Mouse (Mus musculus) ES-E14 (cell line): ENCODE measurements around the gene Cpne4. TPM values are rescaled to one million over a fixed set of nuclear protein-coding genes. Genes with fewer than 3 reads are reported as not detected.

ENCODE experiments used
- DNase-seq: peaks from one replicate; pipeline ENCODE4 v3.0.0-alpha.2; 2013; ENCODE audit warnings: low read depth, low spot score
- H3K27ac ChIP-seq: 2 replicates; pipeline ENCODE4 v1.5.1; 2012; ENCODE audit warnings: low read depth, mild to moderate bottlenecking, low read length, moderate library complexity, mixed read lengths; ENCODE audit not compliant: poor library complexity, insufficient read depth, severe bottlenecking
- H3K36me3 ChIP-seq: 2 replicates; pipeline ENCODE4 v1.6.1; 2012; ENCODE audit warnings: mild to moderate bottlenecking, low read length, moderate library complexity, mixed read lengths; ENCODE audit not compliant: control insufficient read depth, poor library complexity, insufficient read depth, severe bottlenecking
- H3K4me1 ChIP-seq, 2 experiments: fragments of 150-350 bp in 1 of 2; sonication (generic) in 1 of 2; 2 replicates each; pipeline ENCODE4 v1.6.1; 2012; ENCODE audit warnings: low read length in 2 of 2, mild to moderate bottlenecking in 1 of 2, mixed read lengths in 1 of 2; ENCODE audit not compliant: control insufficient read depth in 2 of 2, insufficient read depth in 2 of 2, poor library complexity in 1 of 2
- H3K4me3 ChIP-seq, 2 experiments: fragments of 150-350 bp in 1 of 2; sonication (generic) in 1 of 2; 2 replicates each; pipeline ENCODE4 v1.5.1; 2012; ENCODE audit warnings: low read length in 2 of 2, low read depth in 1 of 2, mild to moderate bottlenecking in 1 of 2, mixed read lengths in 1 of 2; ENCODE audit not compliant: insufficient read depth in 1 of 2, poor library complexity in 1 of 2, severe bottlenecking in 1 of 2
- H3K9ac ChIP-seq: 2 replicates; pipeline ENCODE4 v1.6.1; 2012; ENCODE audit warnings: low read depth, mild to moderate bottlenecking, low read length, mixed read lengths; ENCODE audit not compliant: poor library complexity, insufficient read depth, severe bottlenecking
- H3K9me3 ChIP-seq: fragments of 150-350 bp; sonication (generic); 2 replicates; pipeline ENCODE4 v1.6.1; 2012; ENCODE audit warnings: low read depth, mild to moderate bottlenecking, low read length; ENCODE audit not compliant: control insufficient read depth, insufficient read depth
- CHD2 ChIP-seq: IDR thresholded peaks from 2 replicates; pipeline ENCODE4 v1.6.1; 2014; ENCODE audit warnings: mild to moderate bottlenecking, low read depth, low read length, inconsistent platforms
- HCFC1 ChIP-seq: IDR thresholded peaks from 2 replicates; pipeline ENCODE4 v1.6.1; 2012; ENCODE audit warnings: low read length, inconsistent platforms, borderline replicate concordance; ENCODE audit not compliant: insufficient read depth
- MAFK ChIP-seq: IDR thresholded peaks from 2 replicates; pipeline ENCODE4 v1.6.1; 2014; ENCODE audit warnings: mild to moderate bottlenecking, low read depth, low read length, inconsistent platforms; ENCODE audit not compliant: insufficient read depth
- ZC3H11A ChIP-seq: IDR thresholded peaks from 2 replicates; pipeline ENCODE4 v1.6.1; 2012; ENCODE audit warnings: low read depth, mild to moderate bottlenecking, inconsistent platforms, low read length, borderline replicate concordance
- ZNF384 ChIP-seq: IDR thresholded peaks from 2 replicates; pipeline ENCODE4 v1.6.1; 2012; ENCODE audit warnings: low read depth, low read length, inconsistent platforms
- in situ Hi-C, 2 experiments: fragments of 600-800 bp; cut with MboI; formaldehyde crosslinking; loops; one replicate each; pipeline ENCODE4 v1.15.1; 2025; ENCODE audit warnings: low sequenced_read_pairs in 2 of 2, inconsistent platforms in 1 of 2; ENCODE audit not compliant: unreplicated experiment in 2 of 2
- total RNA-seq: library from RNA; depleted of rRNA; stranded (reverse); fragments of 300-350 nt; gene quantifications from 2 replicates; pipeline ENCODE4 v1.2.3, GENCODE M21; 2012

The Cpne4 gene
- total RNA-seq, 1 experiment: 0.13 TPM

GRCm38 (mm10) chr9:104623564-104623963 is 76.5 kb downstream of the Cpne4 start:
- Histone ChIP-seq H3K36me3 (no peaks in the 10 kb centered on the region), H3K27ac (no peak overlapping the region), H3K9ac (no peak overlapping the region), H3K4me3 (no peak overlapping the region), H3K4me1 (no peaks in the 10 kb centered on the region), H3K9me3 (no peaks in the 10 kb centered on the region)
- in situ Hi-C loops: no loop called here
- DNase-seq: no peak
- TF ChIP-seq ZNF384 (no peak), HCFC1 (no peak), CHD2 (no peak), MAFK (no peak), ZC3H11A (no peak)

GRCm38 (mm10) chr9:104627816-104628215 is 80.7 kb downstream of the Cpne4 start:
- Histone ChIP-seq H3K4me3 (no peak overlapping the region), H3K9ac (no peak overlapping the region), H3K27ac (no peak overlapping the region), H3K9me3 (no peaks in the 10 kb centered on the region), H3K4me1 (no peaks in the 10 kb centered on the region), H3K36me3 (no peaks in the 10 kb centered on the region)
- in situ Hi-C loops: no loop called here
- no peak for TF ChIP-seq CHD2
- no peak for DNase-seq

- in situ Hi-C loops: no loop called here
- no peaks in the 10 kb centered on the region for H3K4me1 ChIP-seq
- H3K9ac ChIP-seq: no peak overlapping the region
- no peak overlapping the region for H3K4me3 ChIP-seq
- DNase-seq: no peak
- no peak overlapping the region for H3K27ac ChIP-seq
- H3K9me3 ChIP-seq: no peaks in the 10 kb centered on the region
- no peak for TF ChIP-seq MAFK
- no peak for TF ChIP-seq ZC3H11A
- no peak for TF ChIP-seq CHD2
- no peak for TF ChIP-seq HCFC1
- TF ChIP-seq ZNF384: no peak
- H3K36me3 ChIP-seq: no peaks in the 10 kb centered on the region
These were observed 82.2 kb downstream of the Cpne4 start for GRCm38 (mm10) chr9:104629282-104629681.

- in situ Hi-C loops: no loop called here
- Histone ChIP-seq H3K27ac (no peak overlapping the region), H3K36me3 (no peaks in the 10 kb centered on the region), H3K4me1 (no peaks in the 10 kb centered on the region), H3K9ac (no peak overlapping the region), H3K9me3 (no peaks in the 10 kb centered on the region), H3K4me3 (no peak overlapping the region)
- DNase-seq: no peak
- TF ChIP-seq MAFK (no peak), ZNF384 (no peak), CHD2 (no peak), ZC3H11A (no peak)
These were observed 99.4 kb downstream of the Cpne4 start for GRCm38 (mm10) chr9:104646348-104646994.

GRCm38 (mm10) chr9:104652691-104653261 is 105.7 kb downstream of the Cpne4 start:
- H3K4me1 ChIP-seq: no peaks in the 10 kb centered on the region
- DNase-seq: no peak
- no peak overlapping the region for H3K9ac ChIP-seq
- no peaks in the 10 kb centered on the region for H3K36me3 ChIP-seq
- TF ChIP-seq ZC3H11A (no peak), ZNF384 (no peak), CHD2 (no peak), MAFK (no peak), HCFC1 (no peak)
- H3K4me3 ChIP-seq: no peak overlapping the region
- in situ Hi-C loops: no loop called here
- H3K9me3 ChIP-seq: no peaks in the 10 kb centered on the region
- H3K27ac ChIP-seq: no peak overlapping the region
